Mouse (Mus musculus) ES-E14 (cell line): ENCODE results near the gene Phxr2.

Experiments used
- HCFC1 ChIP-seq: IDR thresholded peaks from 2 replicates; pipeline ENCODE4 v1.6.1; 2012; ENCODE audit warnings: low read length, inconsistent platforms, borderline replicate concordance; ENCODE audit not compliant: insufficient read depth
- MAFK ChIP-seq: IDR thresholded peaks from 2 replicates; pipeline ENCODE4 v1.6.1; 2014; ENCODE audit warnings: mild to moderate bottlenecking, low read depth, low read length, inconsistent platforms; ENCODE audit not compliant: insufficient read depth
- ZC3H11A ChIP-seq: IDR thresholded peaks from 2 replicates; pipeline ENCODE4 v1.6.1; 2012; ENCODE audit warnings: low read depth, mild to moderate bottlenecking, inconsistent platforms, low read length, borderline replicate concordance
- ZNF384 ChIP-seq: IDR thresholded peaks from 2 replicates; pipeline ENCODE4 v1.6.1; 2012; ENCODE audit warnings: low read depth, low read length, inconsistent platforms

DNA sequence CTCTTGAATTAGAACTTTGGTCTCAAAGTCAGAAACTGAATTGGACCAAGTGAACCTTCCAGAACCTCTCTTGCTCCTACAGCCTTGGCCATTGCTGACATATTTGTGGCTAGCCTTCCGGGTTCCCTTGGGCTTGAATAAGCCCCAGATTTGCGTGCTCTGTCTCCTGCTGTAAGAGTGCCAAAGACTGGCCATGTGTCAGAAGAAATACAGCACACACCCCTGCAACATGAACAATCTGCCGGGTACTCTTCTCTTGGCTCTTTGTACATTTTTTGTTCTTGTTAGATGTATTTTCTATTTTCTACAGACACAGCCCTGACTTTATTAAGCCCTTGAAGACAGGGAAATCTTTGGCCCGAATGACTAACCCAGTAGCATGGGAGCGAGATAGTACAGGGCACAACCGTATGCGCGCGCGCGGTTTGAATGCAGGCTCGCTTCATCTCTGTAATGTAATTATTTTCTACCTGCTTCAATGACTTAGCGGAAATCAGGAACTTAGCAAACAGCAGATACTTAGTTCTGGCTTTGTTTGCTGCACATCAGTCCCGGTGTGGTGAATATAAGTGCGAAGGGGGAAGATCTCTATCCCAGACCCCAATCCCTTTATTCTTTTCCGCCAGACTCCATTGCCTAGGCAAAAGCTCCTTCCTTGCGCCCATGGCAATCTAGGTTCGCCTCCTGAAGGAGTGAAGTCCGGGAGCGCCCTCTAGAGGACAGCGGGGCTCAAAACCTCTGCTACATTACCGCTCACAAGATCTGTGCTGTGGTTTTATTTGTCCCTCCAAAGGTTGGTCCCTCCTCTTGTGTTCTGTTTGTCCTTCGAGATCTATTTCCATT is 41.5 kb downstream of the Phxr2 start:
- TF ChIP-seq MAFK (no peak), HCFC1 (no peak), ZC3H11A (peak; percentile 94), ZNF384 (no peak)
